ENCODE assay signal across 18 mouse cellular contexts in the genomic region with DNA sequence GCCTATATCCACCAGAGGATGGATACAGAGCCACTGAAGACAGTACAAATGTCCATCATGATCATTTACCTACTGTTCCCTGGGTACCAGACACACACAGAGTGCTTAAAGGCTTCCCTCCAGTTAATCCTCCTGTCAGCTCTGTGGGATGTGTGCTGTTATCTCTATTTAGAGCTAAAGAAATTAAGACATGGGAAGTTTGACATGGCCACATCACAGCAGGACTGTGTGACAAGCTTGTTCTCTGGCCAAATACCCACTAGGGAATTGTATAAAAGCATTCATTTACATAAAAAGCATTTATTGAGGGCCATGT.
"Had no signal": no experiment of that assay in that cellular context is flagged by ENCODE, and none has a peak within 500 bp of the region (broad histone marks: within the 10 kb centered on the region; RNA-seq: fewer than 3 reads in every experiment).

No protein-coding gene starts in this region.

- ATAC-seq: intestine, embryonic 16.5 days; liver, embryonic 12.5 days had no signal

- H3K4me3 ChIP-seq: limb, embryonic 12.5 days; limb, embryonic 15.5 days; liver, embryonic 12.5 days; liver, embryonic 15.5 days; lung, embryonic 15.5 days; megakaryocyte, embryonic 14.5 days; midbrain, embryonic 12.5 days had no signal

- H3K4me2 ChIP-seq: limb, embryonic 12.5 days; limb, embryonic 15.5 days; liver, embryonic 12.5 days; liver, embryonic 15.5 days; lung, embryonic 15.5 days; midbrain, embryonic 12.5 days had no signal

- H3K4me1 ChIP-seq: limb, embryonic 12.5 days; limb, embryonic 15.5 days; liver, embryonic 12.5 days; liver, embryonic 15.5 days; lung, embryonic 15.5 days; megakaryocyte, embryonic 14.5 days had no signal

- H3K9ac ChIP-seq: limb, embryonic 12.5 days; limb, embryonic 15.5 days; liver, embryonic 12.5 days; liver, embryonic 15.5 days; lung, embryonic 15.5 days; midbrain, embryonic 12.5 days had no signal

- H3K36me3 ChIP-seq: limb, embryonic 12.5 days; limb, embryonic 15.5 days; liver, embryonic 12.5 days; liver, embryonic 15.5 days; lung, embryonic 15.5 days; midbrain, embryonic 12.5 days had no signal

- H3K9me3 ChIP-seq: limb, embryonic 12.5 days; limb, embryonic 15.5 days; liver, embryonic 12.5 days; liver, embryonic 15.5 days; lung, embryonic 15.5 days; megakaryocyte, embryonic 14.5 days; midbrain, embryonic 12.5 days had no signal

- H3K27me3 ChIP-seq: limb, embryonic 12.5 days; limb, embryonic 15.5 days; liver, embryonic 12.5 days; liver, embryonic 15.5 days; lung, embryonic 15.5 days had no signal

- DNase-seq: kidney, adult 18-20 months; kidney, adult 9 months; kidney, postnatal 25 days; left cerebral cortex, postnatal 4 days; lung, adult 18-20 months; lung, postnatal 10 days; lung, postnatal 36 days; thymus, adult 18-20 months; thymus, postnatal 36 days had no signal

- H3K27ac ChIP-seq: kidney, postnatal 0 days; limb, embryonic 12.5 days; limb, embryonic 15.5 days; liver, embryonic 12.5 days; liver, embryonic 15.5 days; lung, embryonic 15.5 days; midbrain, embryonic 12.5 days had no signal
